Mouse (Mus musculus) myocyte (in vitro differentiated cells): ENCODE data around the gene Eef1akmt1.

ENCODE experiments used
- CEBPB ChIP-seq: IDR thresholded peaks from 2 replicates; pipeline ENCODE4 v1.6.1; 2011; ENCODE audit warnings: mild to moderate bottlenecking, moderate library complexity; ENCODE audit not compliant: poor library complexity, insufficient read depth, severe bottlenecking
- E2F4 ChIP-seq: IDR thresholded peaks from one replicate; pipeline ENCODE4 v1.6.1; 2011; ENCODE audit warnings: mild to moderate bottlenecking, control low read depth, moderate library complexity; ENCODE audit not compliant: insufficient read depth

- TF ChIP-seq E2F4: no peak
- TF ChIP-seq CEBPB: no peak
These were observed 44.3 kb downstream of the Eef1akmt1 start for GRCm38 (mm10) chr14:57527122-57527521.
